Mouse (Mus musculus): ENCODE measurements around the gene Sh3pxd2a.

DNA sequence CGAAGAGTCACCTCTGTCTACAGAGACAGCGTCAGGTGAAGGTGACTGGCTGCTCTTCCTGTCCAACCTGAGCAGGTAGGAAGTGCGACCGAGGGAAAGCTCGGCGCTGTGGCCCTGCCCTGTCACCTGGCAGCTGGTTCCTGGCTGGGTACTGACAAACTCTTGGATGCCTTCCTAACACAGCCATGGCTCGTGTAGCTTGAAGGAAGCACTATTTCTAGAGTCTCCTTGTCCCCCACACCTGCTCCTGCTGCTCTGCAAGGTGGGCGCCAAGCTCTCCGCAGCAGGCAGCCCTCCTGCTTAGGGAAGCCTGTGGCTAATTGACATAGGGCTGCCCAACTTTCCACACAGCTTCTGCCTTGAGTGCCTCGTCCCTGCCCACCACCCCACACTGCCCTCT, 158.8 kb downstream of the Sh3pxd2a start:
- TF ChIP-seq CTCF (IDR thresholded peaks at IDR 0.05; ENCODE audit: low read depth): no peak
- no peak for TF ChIP-seq EP300 (IDR thresholded peaks at IDR 0.05; ENCODE audit: low read depth)

Data from heart, postnatal 0 days (tissue).